Mouse (Mus musculus) adrenal gland, adult 2 months (tissue): ENCODE measurements around the gene Ip6k2. TPM values are rescaled to one million over a fixed set of nuclear protein-coding genes. Genes with fewer than 3 reads are reported as not detected.

Source experiments
- DNase-seq: peaks from one replicate; pipeline ENCODE4 v3.0.0; 2021
- polyA plus RNA-seq: library from polyadenylated mRNA; depleted of rRNA; stranded (reverse); fragments of >200 nt; gene quantifications from 2 replicates; pipeline ENCODE4 v1.2.3, GENCODE M21; 2012
- total RNA-seq, 2 experiments: library from RNA; stranded (reverse); gene quantifications; 2 replicates each; pipeline ENCODE4 v1.2.3; 2021

The Ip6k2 gene
- total and polyA plus RNA-seq, 3 experiments: 73.4 to 85.9 (median 82.9) TPM

DNA sequence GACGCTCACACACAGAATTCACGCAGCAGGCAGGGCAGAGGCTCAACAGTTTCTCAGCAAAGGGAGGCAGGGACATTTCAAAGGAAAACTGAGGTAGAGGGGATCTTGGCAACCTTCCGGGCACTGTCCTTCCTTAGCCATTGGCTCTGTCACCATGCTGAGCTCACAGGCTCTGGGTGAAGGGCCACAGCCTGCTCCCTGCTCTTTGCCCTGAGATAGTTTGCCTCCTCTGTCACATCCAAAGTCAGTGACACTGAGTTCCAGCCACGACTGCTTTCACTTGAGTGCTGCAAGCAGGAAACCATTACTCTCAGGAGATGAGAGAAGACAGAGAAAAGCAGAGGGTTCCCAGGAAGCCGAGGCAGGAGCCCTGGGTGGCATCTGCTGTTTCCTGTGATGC, 36.5 kb downstream of the Ip6k2 start:
- DNase-seq: no peak

- DNase-seq: no peak
Observed at GRCm38 (mm10) chr9:108824144-108824685, 40.6 kb downstream of the Ip6k2 start.

- peak; percentile 42 for DNase-seq
Observed at GRCm38 (mm10) chr9:108824755-108825413, 41.3 kb downstream of the Ip6k2 start.

DNA sequence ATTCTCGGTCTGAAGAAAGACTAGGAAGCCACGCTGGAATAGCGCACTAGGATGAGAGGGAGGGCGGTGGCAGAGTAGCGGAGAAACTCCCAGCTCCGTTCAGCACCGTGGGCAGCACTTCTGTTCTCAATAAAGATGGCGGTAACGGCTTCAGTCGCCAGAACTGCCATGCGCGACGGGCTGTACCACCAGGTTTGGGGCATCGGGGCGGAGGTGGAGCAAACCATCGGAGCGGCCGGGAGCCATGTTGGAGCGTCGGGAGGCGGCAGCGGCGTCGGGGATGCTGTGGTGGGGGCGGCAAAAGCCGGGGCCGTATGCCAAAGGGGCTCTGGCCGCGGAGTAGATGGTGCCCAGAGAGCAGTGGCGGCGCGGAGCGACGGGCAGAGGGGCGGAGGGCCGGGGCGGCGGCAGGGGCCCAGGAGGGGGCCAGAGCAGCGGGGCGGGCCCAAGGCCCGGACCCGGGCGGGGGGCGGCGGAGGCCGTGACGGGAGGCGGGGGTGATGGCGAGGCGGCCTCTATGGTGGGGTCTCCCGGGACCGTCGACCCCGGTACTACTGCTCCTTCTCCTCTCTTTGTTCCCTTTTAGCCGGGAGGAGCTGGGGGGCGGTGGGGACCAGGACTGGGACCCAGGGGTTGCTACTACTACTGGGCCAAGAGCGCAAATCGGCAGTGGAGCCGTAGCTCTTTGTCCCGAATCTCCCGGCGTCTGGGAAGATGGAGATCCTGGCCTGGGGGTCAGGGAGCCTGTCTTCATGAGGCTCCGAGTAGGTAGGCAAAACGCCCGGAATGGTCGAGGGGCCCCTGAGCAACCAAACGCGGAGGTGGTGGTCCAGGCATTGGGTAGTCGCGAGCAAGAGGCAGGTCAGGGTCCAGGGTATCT, 42.5 kb downstream of the Ip6k2 start, which contains the start of gene Celsr3:
Gene Celsr3, plus strand, starts transcription at position 501 of the 880 bp plus-strand sequence.
- peak; percentile 59 for DNase-seq

GRCm38 (mm10) chr9:108826700-108827340, 43.2 kb downstream of the Ip6k2 start:
- DNase-seq: peak; percentile 84

DNA sequence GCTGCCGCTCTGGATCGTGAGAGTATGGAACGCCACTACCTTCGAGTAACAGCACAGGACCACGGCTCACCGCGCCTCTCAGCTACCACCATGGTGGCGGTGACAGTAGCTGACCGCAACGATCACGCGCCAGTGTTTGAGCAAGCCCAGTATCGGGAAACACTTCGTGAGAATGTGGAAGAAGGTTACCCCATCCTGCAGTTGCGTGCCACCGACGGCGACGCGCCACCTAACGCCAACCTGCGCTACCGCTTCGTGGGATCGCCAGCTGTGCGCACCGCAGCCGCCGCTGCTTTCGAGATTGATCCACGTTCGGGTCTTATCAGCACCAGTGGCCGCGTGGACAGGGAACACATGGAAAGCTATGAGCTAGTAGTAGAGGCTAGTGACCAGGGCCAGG, 43.9 kb downstream of the Ip6k2 start:
- no peak for DNase-seq

GRCm38 (mm10) chr9:108827906-108828305, 44.3 kb downstream of the Ip6k2 start:
- no peak for DNase-seq

DNA sequence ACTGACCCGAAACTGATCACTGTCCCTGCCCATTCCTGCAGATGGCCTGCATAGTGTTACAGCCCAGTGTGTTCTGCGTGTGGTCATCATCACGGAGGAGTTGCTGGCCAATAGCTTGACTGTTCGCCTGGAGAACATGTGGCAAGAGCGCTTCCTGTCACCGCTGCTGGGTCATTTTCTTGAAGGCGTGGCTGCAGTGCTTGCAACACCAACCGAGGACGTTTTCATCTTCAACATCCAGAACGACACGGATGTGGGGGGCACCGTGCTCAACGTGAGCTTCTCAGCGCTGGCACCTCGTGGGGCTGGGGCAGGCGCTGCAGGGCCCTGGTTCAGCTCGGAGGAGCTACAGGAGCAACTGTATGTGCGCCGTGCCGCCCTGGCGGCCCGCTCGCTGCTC, 48.0 kb downstream of the Ip6k2 start:
- DNase-seq: peak; percentile 39

GRCm38 (mm10) chr9:108832390-108833108, 49.0 kb downstream of the Ip6k2 start:
- DNase-seq: peak; percentile 96

- peak; percentile 58 for DNase-seq
Observed at GRCm38 (mm10) chr9:108842989-108843388, 59.4 kb downstream of the Ip6k2 start.

DNA sequence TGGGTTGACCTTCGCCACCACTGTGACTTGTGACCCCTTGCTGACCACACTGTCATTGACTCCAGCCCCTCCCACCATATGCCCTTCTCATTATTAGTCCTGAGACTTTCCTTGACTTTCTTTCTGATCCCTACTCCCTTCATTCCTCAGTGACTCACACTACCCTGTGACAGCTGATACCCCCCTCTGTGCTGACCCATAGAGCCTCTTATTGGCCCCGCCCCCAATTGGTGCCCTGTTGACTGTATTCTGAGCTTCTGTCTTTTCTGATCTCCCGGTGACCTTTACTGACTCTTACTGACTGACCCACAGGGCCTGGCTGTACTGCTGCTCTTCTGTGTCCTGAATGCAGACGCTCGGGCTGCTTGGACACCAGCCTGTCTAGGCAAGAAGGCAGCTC, 61.8 kb downstream of the Ip6k2 start:
- peak; percentile 56 for DNase-seq

- peak; percentile 33 for DNase-seq
Observed at GRCm38 (mm10) chr9:108847374-108847773, 63.8 kb downstream of the Ip6k2 start.

DNA sequence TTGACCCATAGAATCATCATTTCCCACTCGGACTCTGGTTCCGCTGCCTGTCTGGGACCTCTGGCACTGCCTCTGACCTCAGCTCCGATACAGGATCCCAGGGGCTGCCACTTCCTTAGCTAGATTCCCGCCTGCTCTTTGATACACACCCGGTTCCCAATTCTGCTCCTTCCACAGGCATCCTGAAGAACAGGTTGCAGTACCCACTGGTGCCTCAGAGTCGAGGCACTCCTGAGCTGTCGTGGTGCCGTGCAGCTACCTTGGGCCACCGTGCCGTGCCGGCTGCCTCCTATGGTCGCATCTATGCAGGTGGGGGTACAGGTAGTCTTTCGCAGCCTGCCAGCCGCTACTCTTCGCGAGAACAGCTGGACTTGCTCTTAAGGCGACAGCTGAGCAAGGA, 64.8 kb downstream of the Ip6k2 start:
- DNase-seq: no peak

DNA sequence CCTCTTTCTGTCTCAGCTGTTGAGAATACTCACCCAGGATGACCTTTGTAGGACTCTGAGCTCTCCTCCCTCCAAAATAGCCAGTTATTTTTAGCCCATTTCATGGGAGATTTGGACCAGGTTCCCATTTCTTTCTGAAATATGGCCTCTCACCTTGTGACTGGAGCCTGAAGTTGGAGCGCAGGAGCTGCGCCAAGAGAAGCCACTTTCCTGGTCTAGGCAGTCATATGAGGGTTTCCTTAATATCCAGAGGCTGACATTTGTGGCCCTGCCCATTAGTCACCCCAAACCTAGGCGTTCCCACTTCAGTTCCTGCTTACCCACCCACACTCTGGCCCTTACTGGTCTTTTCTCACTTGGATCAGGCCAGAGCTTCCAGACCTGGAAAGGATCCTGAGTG, 69.4 kb downstream of the Ip6k2 start, which contains the start of gene Slc26a6:
Gene Slc26a6, plus strand, starts transcription at position 308 of the 400 bp plus-strand sequence.
- DNase-seq: no peak

DNA sequence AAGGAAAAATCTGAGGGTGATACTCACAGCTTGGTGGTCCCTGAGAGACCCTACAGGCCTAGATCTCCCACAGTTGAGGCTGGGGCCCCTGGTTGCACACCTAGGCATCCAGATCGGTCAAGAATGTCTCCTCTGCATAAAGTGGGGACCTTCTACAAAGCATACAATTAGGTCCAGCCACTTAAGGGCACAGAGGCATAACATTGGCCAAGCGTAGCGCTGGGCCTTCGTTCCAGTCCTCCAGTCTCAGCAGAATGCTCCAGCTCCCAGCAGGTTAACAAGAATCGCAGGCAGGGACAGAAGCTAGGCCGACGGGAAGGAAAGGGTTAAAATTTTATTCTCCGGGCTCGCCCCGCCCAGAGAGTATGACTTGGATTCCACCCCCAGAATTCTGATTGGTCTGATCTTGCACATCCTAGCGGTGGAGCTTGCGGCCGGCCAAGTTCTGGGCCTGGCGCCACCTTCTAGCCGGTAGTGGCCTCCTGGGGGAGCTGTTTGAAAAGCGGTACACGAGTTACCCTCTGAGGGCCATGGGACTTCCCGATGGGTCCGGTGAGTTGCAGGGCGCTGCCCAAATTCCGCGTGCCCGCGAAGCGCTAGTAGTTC, 70.1 kb downstream of the Ip6k2 start:
- peak; percentile 97 for DNase-seq

GRCm38 (mm10) chr9:108854241-108854696, 70.7 kb downstream of the Ip6k2 start:
- peak; percentile 94 for DNase-seq

DNA sequence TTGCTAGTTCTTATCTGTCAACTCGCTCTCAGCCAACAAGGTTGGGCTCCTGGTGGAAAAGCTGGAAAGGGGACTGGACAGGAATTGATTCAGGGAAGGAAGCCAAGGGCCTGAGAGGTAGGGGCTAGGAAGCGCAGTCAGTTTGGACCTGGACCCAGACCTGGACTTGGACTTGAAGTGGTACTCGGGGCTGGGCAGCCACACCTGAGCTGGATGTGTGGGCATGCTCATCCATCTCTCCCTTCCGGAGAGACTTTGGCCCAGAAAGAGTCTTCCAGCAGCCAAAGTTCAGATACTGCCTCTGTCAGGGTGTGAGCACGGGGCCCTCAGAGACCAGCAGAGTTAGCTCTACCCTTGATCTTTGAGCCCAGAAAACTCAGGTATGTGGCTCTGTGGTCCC, 71.7 kb downstream of the Ip6k2 start:
- no peak for DNase-seq
